Mouse (Mus musculus): Measurements from ENCODE around the gene Ssty2. TPM values are rescaled to one million over a fixed set of nuclear protein-coding genes. Genes with fewer than 3 reads are reported as not detected.

Ssty2 gene
- not detected for total RNA-seq (2023)

DNA sequence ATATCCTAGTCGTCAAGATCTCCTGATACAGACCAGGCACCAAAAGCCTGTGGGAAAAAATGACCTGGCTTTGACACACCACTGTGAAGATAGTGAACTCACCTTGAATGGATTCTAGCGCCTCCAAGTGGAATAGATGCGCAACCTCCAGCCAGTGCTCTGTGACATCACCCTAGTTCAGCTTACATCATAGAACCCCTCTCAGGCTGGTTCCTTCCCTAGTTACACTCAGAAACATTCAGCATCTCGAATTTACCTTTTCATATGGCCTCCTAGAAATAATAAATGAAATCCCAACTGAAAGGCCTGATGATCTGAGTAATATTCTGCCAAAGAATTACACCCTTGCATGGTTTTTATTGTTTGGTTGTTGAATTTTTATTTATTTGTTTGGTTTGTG is at the start of gene Ssty2:
Gene Ssty2, minus strand, starts transcription at position 101 of the 400 bp plus-strand sequence.

